Mouse (Mus musculus): Measurements from ENCODE around the gene Gm5089. TPM values are rescaled to one million over a fixed set of nuclear protein-coding genes. Genes with fewer than 3 reads are reported as not detected.

Gene Gm5089
- polyA plus RNA-seq, 1 experiment from 2014 or later, result 1.8 TPM

DNA sequence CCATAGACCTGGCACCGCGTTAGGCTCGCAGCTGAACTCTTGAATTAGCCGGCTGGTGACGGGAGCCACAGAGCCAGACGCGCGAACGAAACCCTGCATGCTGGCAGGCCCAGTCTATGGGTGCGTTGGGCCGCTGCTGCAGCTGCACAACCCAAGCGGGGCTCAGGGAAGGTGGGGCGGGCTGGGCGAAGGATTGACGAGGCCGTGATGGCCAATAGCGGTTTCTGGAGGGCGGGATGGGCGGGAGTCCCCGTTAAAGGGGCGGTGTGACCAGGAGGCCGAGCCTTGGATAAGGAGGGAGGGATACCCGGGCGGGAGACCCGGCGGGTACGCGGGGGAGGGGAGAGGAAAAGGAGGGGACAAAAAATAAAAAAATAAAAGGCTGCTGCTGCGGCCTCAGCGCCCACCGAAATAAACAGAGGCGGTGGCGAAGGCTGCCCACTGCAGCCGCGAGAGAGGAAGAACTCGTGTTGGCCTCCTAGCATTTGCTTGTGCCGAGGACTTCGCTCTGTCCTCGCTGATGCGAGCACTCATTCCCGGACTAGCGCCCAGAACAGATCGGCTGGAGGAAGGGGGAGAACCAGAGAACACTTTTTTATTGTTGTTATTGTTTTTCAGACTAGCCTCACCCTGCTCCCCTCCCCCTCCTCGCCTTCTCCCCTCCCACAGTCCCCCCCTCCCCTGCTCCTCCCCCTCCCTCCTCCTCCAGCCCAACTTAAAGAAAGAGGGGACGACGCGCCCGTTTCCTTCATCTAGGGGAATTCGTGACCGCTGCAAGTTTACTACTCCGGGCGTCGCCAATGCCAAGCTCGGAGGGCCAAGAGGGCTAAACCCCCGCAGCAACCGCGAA lies 23.4 kb upstream of the Gm5089 start:
- H3K4me2 ChIP-seq (ENCODE audit: low read length), result peak overlapping the region; percentile 56
- no peaks in the 10 kb centered on the region for H3K36me3 ChIP-seq (ENCODE audit: control insufficient read depth, insufficient read depth, low read length)
- peaks cover 8% of the 10 kb centered on the region for H3K27me3 ChIP-seq (replicated peaks; ENCODE audit: control insufficient read depth, insufficient read depth, low read length)
- H3K9ac ChIP-seq (ENCODE audit: low read depth, low read length), result peak overlapping the region; percentile 82
- WGBS, result under 1% methylated on average over 57 of the region's 57 CpGs
- peak overlapping the region; percentile 94 for H3K27ac ChIP-seq (ENCODE audit: low read depth, low read length)
- H3K4me3 ChIP-seq (ENCODE audit: low read length), result peak overlapping the region; percentile 57
- peak; percentile 86 for ATAC-seq
- no peaks in the 10 kb centered on the region for H3K9me3 ChIP-seq (ENCODE audit: control insufficient read depth, low read length)
- peaks cover 5% of the 10 kb centered on the region; the same call in 1 of the 2 replicates for H3K4me1 ChIP-seq (ENCODE audit: control insufficient read depth, insufficient read depth, low read depth, low read length)

DNA sequence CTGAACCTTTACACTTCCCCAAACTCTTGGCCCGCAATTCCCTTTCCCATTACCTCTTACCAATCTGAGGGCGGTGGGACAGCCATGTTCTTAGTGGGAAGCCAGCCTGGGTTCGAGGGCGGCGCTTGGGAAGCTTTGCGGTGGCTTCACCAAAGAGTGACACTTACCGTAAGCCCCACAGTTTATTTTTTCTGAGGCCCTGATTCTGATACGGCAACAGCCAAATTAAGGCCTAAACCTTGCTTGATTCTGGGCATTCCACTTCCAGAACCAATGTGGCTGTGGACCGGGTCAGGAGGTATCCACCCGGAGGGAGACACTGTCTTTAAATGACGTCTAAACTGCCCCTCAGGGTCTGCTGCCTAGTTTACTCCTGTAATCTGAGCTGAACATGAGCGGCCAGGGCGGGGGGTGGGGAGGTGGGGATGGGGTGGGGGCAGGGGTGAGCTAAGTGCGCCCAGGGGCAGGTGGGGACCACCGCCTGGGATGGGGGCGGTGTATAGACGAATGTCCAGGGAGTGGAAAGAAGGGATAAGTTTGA lies 22.4 kb upstream of the Gm5089 start:
- ATAC-seq, result peak; percentile 16; the same call in 1 of the 2 replicates
- H3K4me3 ChIP-seq (ENCODE audit: low read length), result peak overlapping the region; percentile 57
- peak overlapping the region; percentile 59 for H3K9ac ChIP-seq (ENCODE audit: low read depth, low read length)
- H3K27ac ChIP-seq (ENCODE audit: low read depth, low read length), result peak overlapping the region; percentile 94
- peaks cover 12% of the 10 kb centered on the region for H3K27me3 ChIP-seq (replicated peaks; ENCODE audit: control insufficient read depth, insufficient read depth, low read length)
- no peaks in the 10 kb centered on the region for H3K9me3 ChIP-seq (ENCODE audit: control insufficient read depth, low read length)
- H3K4me2 ChIP-seq (ENCODE audit: low read length), result peak overlapping the region; percentile 56
- no peaks in the 10 kb centered on the region for H3K36me3 ChIP-seq (ENCODE audit: control insufficient read depth, insufficient read depth, low read length)
- WGBS, result 7% methylated on average over 17 of the region's 17 CpGs
- peaks cover 5% of the 10 kb centered on the region; the same call in 1 of the 2 replicates for H3K4me1 ChIP-seq (ENCODE audit: control insufficient read depth, insufficient read depth, low read depth, low read length)

DNA sequence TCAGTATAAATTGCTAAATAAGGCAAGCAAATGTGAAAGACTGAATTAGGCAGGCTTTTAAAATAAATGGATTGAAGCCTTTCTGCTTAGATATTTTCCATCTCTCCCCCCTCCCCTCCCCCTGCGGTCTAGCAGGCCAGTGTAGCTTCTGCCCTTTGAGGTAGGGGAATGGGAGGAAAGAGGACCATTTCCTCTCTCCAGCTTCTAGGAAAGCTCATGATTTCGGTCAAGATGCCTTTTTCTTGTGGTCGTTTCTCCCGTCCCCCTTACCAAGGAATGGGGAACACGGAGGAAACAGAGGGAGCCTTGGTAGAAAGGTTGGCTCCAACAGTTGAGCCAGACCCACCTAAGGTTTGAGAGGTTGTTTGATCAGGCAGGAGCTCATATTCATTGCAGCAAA lies 21.7 kb upstream of the Gm5089 start:
- H3K27me3 ChIP-seq (replicated peaks; ENCODE audit: control insufficient read depth, insufficient read depth, low read length), result peaks cover 15% of the 10 kb centered on the region
- H3K9me3 ChIP-seq (ENCODE audit: control insufficient read depth, low read length), result no peaks in the 10 kb centered on the region
- peaks cover 5% of the 10 kb centered on the region; the same call in 1 of the 2 replicates for H3K4me1 ChIP-seq (ENCODE audit: control insufficient read depth, insufficient read depth, low read depth, low read length)
- WGBS, result 14% methylated on average over 5 of the region's 5 CpGs
- peak overlapping the region; percentile 94 for H3K27ac ChIP-seq (ENCODE audit: low read depth, low read length)
- H3K9ac ChIP-seq (ENCODE audit: low read depth, low read length), result peak overlapping the region; percentile 8
- H3K36me3 ChIP-seq (ENCODE audit: control insufficient read depth, insufficient read depth, low read length), result no peaks in the 10 kb centered on the region
- H3K4me2 ChIP-seq (ENCODE audit: low read length), result peak overlapping the region; percentile 56
- no peak for ATAC-seq
- H3K4me3 ChIP-seq (ENCODE audit: low read length), result peak overlapping the region; percentile 57

DNA sequence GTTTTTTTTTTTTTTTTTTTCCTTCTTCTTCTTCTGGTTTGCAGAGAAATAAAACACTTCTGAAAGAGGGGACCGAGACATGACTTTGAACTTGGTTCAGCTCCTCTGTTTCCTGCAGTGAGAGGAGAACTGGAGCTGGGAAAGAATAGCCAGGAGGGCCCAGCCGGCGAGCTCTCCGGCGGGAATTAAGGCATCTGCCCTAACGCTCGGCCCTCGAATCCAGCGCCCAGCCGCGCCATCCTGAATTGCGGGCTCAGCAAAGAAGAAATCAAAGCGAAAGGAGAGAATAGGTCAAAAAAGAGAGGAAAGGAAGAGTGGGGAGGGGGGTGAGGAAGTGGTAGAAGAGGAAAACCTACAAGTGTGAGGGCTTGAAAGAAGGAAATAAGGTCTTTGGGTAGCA lies 21.2 kb upstream of the Gm5089 start:
- Histone ChIP-seq H3K9me3 (ENCODE audit: control insufficient read depth, low read length) (no peaks in the 10 kb centered on the region), H3K9ac (ENCODE audit: low read depth, low read length) (peak overlapping the region; percentile 58), H3K27ac (ENCODE audit: low read depth, low read length) (peak overlapping the region; percentile 82), H3K27me3 (replicated peaks; ENCODE audit: control insufficient read depth, insufficient read depth, low read length) (peaks cover 16% of the 10 kb centered on the region), H3K4me2 (ENCODE audit: low read length) (peak overlapping the region; percentile 56), H3K36me3 (ENCODE audit: control insufficient read depth, insufficient read depth, low read length) (no peaks in the 10 kb centered on the region), H3K4me1 (ENCODE audit: control insufficient read depth, insufficient read depth, low read depth, low read length) (peaks cover 5% of the 10 kb centered on the region; the same call in 1 of the 2 replicates), H3K4me3 (ENCODE audit: low read length) (peak overlapping the region; percentile 57)
- ATAC-seq, result no peak
- WGBS, result 2% methylated on average over 13 of the region's 13 CpGs

DNA sequence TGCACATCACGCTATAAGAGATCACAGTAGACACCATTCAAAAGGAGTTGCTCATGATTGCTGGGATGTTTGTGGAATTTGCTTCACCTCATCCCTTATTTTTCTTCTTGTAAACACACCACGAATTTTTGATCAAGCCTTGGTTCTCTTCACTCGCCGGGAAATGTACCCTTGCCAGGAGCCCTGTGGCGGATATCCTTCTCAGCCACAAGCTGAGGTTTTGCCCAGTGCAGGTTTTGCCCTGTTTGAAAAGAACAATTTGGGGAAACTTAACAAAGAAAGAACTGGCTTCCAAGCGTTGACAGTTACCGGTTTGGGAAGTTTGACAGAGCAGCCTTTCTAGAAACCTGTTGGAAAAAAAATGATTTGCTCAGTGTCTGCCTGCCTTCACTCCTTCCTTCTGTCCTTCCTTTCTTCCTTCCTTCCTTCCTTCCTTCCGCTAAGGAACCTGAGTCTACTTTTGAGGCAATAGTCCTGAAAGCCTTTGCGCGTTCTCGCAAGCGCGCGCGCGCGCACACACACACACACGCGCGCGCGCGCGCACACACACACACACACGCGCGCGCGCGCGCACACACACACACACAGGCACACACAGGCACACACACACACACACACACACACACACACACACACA lies 20.7 kb upstream of the Gm5089 start:
- no peaks in the 10 kb centered on the region for H3K36me3 ChIP-seq (ENCODE audit: control insufficient read depth, insufficient read depth, low read length)
- 8% methylated on average over 31 of the region's 31 CpGs for WGBS
- H3K4me1 ChIP-seq (ENCODE audit: control insufficient read depth, insufficient read depth, low read depth, low read length), result peaks cover 5% of the 10 kb centered on the region; the same call in 1 of the 2 replicates
- no peak for ATAC-seq
- peak overlapping the region; percentile 71 for H3K27ac ChIP-seq (ENCODE audit: low read depth, low read length)
- peak overlapping the region; percentile 35 for H3K9ac ChIP-seq (ENCODE audit: low read depth, low read length)
- H3K4me2 ChIP-seq (ENCODE audit: low read length), result peak overlapping the region; percentile 56
- H3K4me3 ChIP-seq (ENCODE audit: low read length), result peak overlapping the region; percentile 21
- H3K9me3 ChIP-seq (ENCODE audit: control insufficient read depth, low read length), result no peaks in the 10 kb centered on the region
- peaks cover 20% of the 10 kb centered on the region for H3K27me3 ChIP-seq (replicated peaks; ENCODE audit: control insufficient read depth, insufficient read depth, low read length)

DNA sequence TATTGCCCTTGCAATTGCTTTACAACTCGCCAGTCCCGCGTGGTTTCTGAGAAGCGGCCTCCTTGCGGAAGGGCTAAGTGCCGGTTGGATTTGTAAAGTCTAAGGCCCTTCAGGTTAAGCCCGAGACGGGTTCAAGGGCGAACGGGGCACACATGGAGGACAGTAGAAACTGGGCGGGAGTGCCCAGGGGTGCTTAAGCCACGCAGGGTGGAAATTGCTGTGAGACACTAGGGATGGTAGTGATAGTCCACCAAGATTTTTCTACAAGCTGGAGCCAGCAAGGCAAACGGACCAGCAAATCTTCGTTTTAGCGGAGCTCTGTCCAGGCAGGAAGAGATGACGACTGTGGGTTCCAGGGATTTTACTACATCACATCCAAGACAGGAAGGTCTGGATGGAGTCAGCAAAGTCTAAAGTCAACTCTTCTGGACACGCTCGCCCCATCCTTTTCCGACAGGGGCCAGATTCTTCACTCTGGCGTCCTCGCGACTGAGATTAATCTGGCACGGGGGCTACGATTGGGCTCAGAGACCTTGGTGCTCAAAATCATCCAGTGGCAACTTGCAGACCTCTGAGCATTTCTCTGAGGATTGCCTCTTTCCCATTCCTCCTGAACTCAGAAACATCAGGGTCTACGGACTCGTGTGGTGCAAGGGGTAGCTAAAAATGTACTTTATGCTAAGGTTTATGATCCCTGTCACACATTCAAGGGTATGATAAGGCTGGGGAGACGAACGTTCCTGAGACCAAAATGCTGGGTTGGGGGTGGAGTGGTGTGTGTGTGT lies 18.2 kb upstream of the Gm5089 start:
- Histone ChIP-seq H3K4me3 (ENCODE audit: low read length) (peak overlapping the region; percentile 24), H3K9ac (ENCODE audit: low read depth, low read length) (peak overlapping the region; percentile 53), H3K27me3 (replicated peaks; ENCODE audit: control insufficient read depth, insufficient read depth, low read length) (peaks cover 24% of the 10 kb centered on the region), H3K27ac (ENCODE audit: low read depth, low read length) (peak overlapping the region; percentile 72), H3K4me2 (ENCODE audit: low read length) (peak overlapping the region; percentile 53), H3K4me1 (ENCODE audit: control insufficient read depth, insufficient read depth, low read depth, low read length) (peaks cover 7% of the 10 kb centered on the region), H3K36me3 (ENCODE audit: control insufficient read depth, insufficient read depth, low read length) (no peaks in the 10 kb centered on the region), H3K9me3 (ENCODE audit: control insufficient read depth, low read length) (no peaks in the 10 kb centered on the region)
- ATAC-seq, result no peak
- WGBS, result 9% methylated on average over 28 of the region's 28 CpGs

DNA sequence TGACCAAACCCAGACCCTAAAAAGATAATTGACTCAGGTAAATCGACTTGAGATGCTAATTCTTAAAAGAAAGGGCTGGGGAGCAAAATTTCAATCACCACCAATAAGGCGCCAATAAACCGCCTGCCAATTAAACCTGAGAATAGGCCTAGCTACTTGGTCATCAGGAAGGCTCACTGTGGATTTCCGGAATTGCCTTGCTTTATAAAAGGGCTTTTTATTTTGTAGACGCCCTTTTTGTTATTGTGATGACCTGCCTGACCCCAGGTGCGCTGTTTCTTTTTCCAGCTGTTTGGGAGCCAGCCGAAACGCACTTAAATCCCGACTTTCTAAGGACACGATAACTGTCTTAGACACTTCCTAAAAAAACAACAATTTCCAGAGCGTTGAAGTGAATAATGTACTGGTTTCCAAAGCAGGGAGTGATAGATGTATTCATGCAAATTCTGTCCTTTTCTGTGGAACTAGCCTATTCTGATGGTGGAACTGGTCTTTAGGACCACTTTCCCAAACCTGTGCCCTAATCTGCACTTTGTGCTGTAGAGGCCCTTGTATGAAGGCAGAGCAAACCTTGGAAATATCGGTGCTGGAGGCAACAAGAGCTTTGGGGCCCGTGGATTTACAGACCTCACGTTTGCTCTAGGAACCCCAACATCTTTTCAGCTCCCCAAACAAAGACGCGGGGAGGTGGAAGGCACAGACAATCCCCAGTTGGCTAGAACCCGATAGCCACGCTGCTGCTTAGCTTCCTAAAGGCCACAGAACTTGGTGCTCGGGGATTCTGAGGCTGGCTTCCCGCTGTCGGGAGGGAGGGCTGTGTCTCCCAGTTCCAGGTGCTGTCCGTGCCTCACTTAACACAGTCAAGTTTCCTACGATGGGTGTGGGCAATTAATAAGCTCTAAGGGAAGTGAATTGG lies 17.3 kb upstream of the Gm5089 start:
- Histone ChIP-seq H3K4me1 (ENCODE audit: control insufficient read depth, insufficient read depth, low read depth, low read length) (peaks cover 10% of the 10 kb centered on the region), H3K9me3 (ENCODE audit: control insufficient read depth, low read length) (no peaks in the 10 kb centered on the region), H3K9ac (ENCODE audit: low read depth, low read length) (peak overlapping the region; percentile 53), H3K27ac (ENCODE audit: low read depth, low read length) (peak overlapping the region; percentile 72), H3K27me3 (replicated peaks; ENCODE audit: control insufficient read depth, insufficient read depth, low read length) (peaks cover 28% of the 10 kb centered on the region), H3K4me2 (ENCODE audit: low read length) (peak overlapping the region; percentile 53), H3K4me3 (ENCODE audit: low read length) (peak overlapping the region; percentile 24; the same call in 1 of the 2 replicates), H3K36me3 (ENCODE audit: control insufficient read depth, insufficient read depth, low read length) (no peaks in the 10 kb centered on the region)
- 15% methylated on average over 23 of the region's 23 CpGs for WGBS
- no peak for ATAC-seq

DNA sequence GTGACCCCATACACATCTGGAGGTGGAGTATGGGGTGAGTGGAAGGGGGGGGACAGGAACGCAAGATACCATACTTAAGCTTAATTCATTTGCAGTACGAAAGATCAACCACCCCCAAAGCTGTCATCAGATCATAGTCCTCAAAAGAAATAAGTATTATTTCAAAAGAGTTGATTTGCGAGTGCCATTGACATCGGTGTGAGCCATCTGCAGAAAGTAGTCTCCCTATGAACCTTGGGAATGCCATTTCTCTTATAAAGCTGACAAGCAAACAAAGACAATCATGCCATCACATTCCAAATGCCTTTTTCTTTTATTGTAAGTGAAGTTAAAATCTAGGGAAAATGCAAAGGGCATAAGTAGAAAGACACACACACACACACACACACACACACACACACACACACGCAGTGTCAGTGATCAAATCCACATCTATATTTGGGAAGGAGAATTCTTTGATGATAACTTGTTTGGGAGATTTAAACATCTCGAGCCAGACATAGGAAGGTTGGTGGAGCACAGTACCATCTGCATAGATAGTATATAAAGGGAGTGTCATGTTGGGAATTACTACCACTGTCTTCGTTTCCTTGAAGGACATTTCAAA lies 15.9 kb upstream of the Gm5089 start:
- ATAC-seq, result no peak
- Histone ChIP-seq H3K27me3 (replicated peaks; ENCODE audit: control insufficient read depth, insufficient read depth, low read length) (peaks cover 28% of the 10 kb centered on the region), H3K9ac (ENCODE audit: low read depth, low read length) (no peak overlapping the region), H3K4me1 (ENCODE audit: control insufficient read depth, insufficient read depth, low read depth, low read length) (peaks cover 10% of the 10 kb centered on the region), H3K36me3 (ENCODE audit: control insufficient read depth, insufficient read depth, low read length) (no peaks in the 10 kb centered on the region), H3K27ac (ENCODE audit: low read depth, low read length) (no peak overlapping the region), H3K4me2 (ENCODE audit: low read length) (no peak overlapping the region; the same call in 1 of the 2 replicates), H3K9me3 (ENCODE audit: control insufficient read depth, low read length) (no peaks in the 10 kb centered on the region), H3K4me3 (ENCODE audit: low read length) (no peak overlapping the region)
- 33% methylated on average over 7 of the region's 7 CpGs for WGBS

Measured in hindbrain, embryonic 16.5 days (tissue).